Mouse (Mus musculus) forebrain, embryonic 14.5 days (tissue): ENCODE measurements around the gene Slc7a4. TPM values are rescaled to one million over a fixed set of nuclear protein-coding genes. Genes with fewer than 3 reads are reported as not detected.

Source experiments
- polyA plus RNA-seq: library from polyadenylated mRNA; unstranded; fragments of >200 nt; fragmentation: Nextera tagmentation; extraction: Ambion mirVana; gene quantifications from 2 replicates; pipeline ENCODE4 v1.2.1, GENCODE M21; 2014

Gene Slc7a4
- polyA plus RNA-seq, 1 experiment from 2014 or later = 23.3 TPM

Other genes with a start within 250 kb of the Slc7a4 start
- 11.1 and 11.6 TPM in 2 replicates for gene Snap29, start 177.2 kb downstream of the Slc7a4 start, polyA plus RNA-seq
- gene Pi4ka, start 176.9 kb downstream of the Slc7a4 start, polyA plus RNA-seq = 49.6 and 51.0 TPM in 2 replicates
- 79.4 and 107 TPM in 2 replicates for gene Crkl, start 131.2 kb downstream of the Slc7a4 start, polyA plus RNA-seq
- gene Aifm3, start 93.6 kb downstream of the Slc7a4 start, polyA plus RNA-seq = 7.0 and 8.5 TPM in 2 replicates
- gene Lztr1, start 74.5 kb downstream of the Slc7a4 start, polyA plus RNA-seq = 87.6 and 91.9 TPM in 2 replicates
- 60.9 and 61.6 TPM in 2 replicates for gene Thap7, start 52.1 kb downstream of the Slc7a4 start, polyA plus RNA-seq
- 0.62 and 1.1 TPM in 2 replicates for gene Lrrc74b, start 22.0 kb downstream of the Slc7a4 start, polyA plus RNA-seq
- gene P2rx6, start 21.3 kb downstream of the Slc7a4 start, polyA plus RNA-seq = 1.1 and 1.3 TPM in 2 replicates
- gene Smpd4, start 36.1 kb upstream of the Slc7a4 start, polyA plus RNA-seq = 34.3 and 35.7 TPM in 2 replicates
- gene Ccdc74a, start 63.3 kb upstream of the Slc7a4 start, polyA plus RNA-seq = 4.8 and 5.7 TPM in 2 replicates
- gene Med15, start 149.7 kb upstream of the Slc7a4 start, polyA plus RNA-seq = 23.4 and 31.8 TPM in 2 replicates
- 68.2 and 71.9 TPM in 2 replicates for gene Klhl22, start 176.4 kb upstream of the Slc7a4 start, polyA plus RNA-seq
- gene Scarf2, start 214.1 kb upstream of the Slc7a4 start, polyA plus RNA-seq = 0.89 and 1.1 TPM in 2 replicates
- 1.0 and 1.5 TPM in 2 replicates for gene B830017H08Rik, start 249.9 kb upstream of the Slc7a4 start, polyA plus RNA-seq